Mouse (Mus musculus): ENCODE results near the gene Ocel1. TPM values are rescaled to one million over a fixed set of nuclear protein-coding genes. Genes with fewer than 3 reads are reported as not detected.

Ocel1 gene
- total RNA-seq, 2 experiments from 2014 or later: 16.6 to 19.0 TPM

GRCm38 (mm10) chr8:71406099-71407015 lies 35.3 kb downstream of the Ocel1 start:
- no peak overlapping the region for H3K27ac ChIP-seq
- no peak for DNase-seq (ENCODE audit: extremely low spot score in 1 of 2, low spot score in 2 of 2)
- peak overlapping the region; percentile 40 for H3K4me3 ChIP-seq
- intact Hi-C loops (cut with DNase I): no loop called here
- TF ChIP-seq CTCF (IDR thresholded peaks at IDR 0.05): peak; percentile 53

- intact Hi-C loops (cut with DNase I): no loop called here
- DNase-seq (ENCODE audit: extremely low spot score in 1 of 2, low spot score in 2 of 2): no peak
- TF ChIP-seq CTCF (IDR thresholded peaks at IDR 0.05): no peak
Measured at GRCm38 (mm10) chr8:71407441-71407840, 36.3 kb downstream of the Ocel1 start.

GRCm38 (mm10) chr8:71408231-71408630 lies 37.1 kb downstream of the Ocel1 start:
- H3K27ac ChIP-seq: no peak overlapping the region
- no peak for DNase-seq (ENCODE audit: extremely low spot score in 1 of 2, low spot score in 2 of 2)
- TF ChIP-seq CTCF (IDR thresholded peaks at IDR 0.05): no peak
- H3K4me3 ChIP-seq: no peak overlapping the region
- intact Hi-C loops (cut with DNase I): no loop called here

More at GRCm38 (mm10) chr8:71407441-71407840, 36.3 kb downstream of the Ocel1 start:
- H3K4me3 ChIP-seq: no peak overlapping the region
- H3K27ac ChIP-seq: no peak overlapping the region

- no peak for TF ChIP-seq CTCF (IDR thresholded peaks at IDR 0.05)
- Histone ChIP-seq H3K27ac (no peak overlapping the region), H3K4me3 (no peak overlapping the region)
- intact Hi-C loops (cut with DNase I): loop anchor here (5.0 kb wide), 1 partner anchor 1116 kb away; no protein-coding TSS in a partner anchor
- DNase-seq (ENCODE audit: extremely low spot score in 1 of 2, low spot score in 2 of 2): no peak
Measured at GRCm38 (mm10) chr8:71411535-71412273, 40.6 kb downstream of the Ocel1 start.

- intact Hi-C loops (cut with DNase I): no loop called here
- no peak overlapping the region for H3K27ac ChIP-seq
- TF ChIP-seq CTCF (IDR thresholded peaks at IDR 0.05): no peak
- DNase-seq (ENCODE audit: extremely low spot score in 1 of 2, low spot score in 2 of 2): no peak
- H3K4me3 ChIP-seq: no peak overlapping the region
Measured at GRCm38 (mm10) chr8:71422121-71422520, 51.0 kb downstream of the Ocel1 start.

Other genes with a start within 250 kb of the Ocel1 start
- gene Myo9b, start 98.6 kb upstream of the Ocel1 start, total RNA-seq (2021): 10 to 100 TPM; 34.6 to 39.7 TPM
- 10 to 100 TPM; 10.0 to 14.7 TPM for gene Haus8, start 98.4 kb upstream of the Ocel1 start, total RNA-seq (2021)
- 100 to 1,000 TPM; 110 to 113 TPM for gene Use1, start 4.5 kb upstream of the Ocel1 start, total RNA-seq (2021)
- gene Nr2f6, start 10.7 kb downstream of the Ocel1 start, total RNA-seq (2021): 10 to 100 TPM; 41.7 to 44.8 TPM
- gene Ushbp1, start 24.5 kb downstream of the Ocel1 start, total RNA-seq (2021): 1 to 10 TPM; 4.6 to 4.7 TPM
- gene Babam1, start 25.6 kb downstream of the Ocel1 start, total RNA-seq (2021): 100 to 1,000 TPM in 1 of 2 experiments, 10 to 100 TPM in 1; 97.3 to 107 TPM
- under 1 TPM; 0.35 to 0.36 TPM for gene Ankle1, start 34.7 kb downstream of the Ocel1 start, total RNA-seq (2021)
- 100 to 1,000 TPM; 302 to 335 TPM for gene Abhd8, start 92.4 kb downstream of the Ocel1 start, total RNA-seq (2021)
- gene Mrpl34, start 93.7 kb downstream of the Ocel1 start, total RNA-seq (2021): 10 to 100 TPM; 49.2 to 57.1 TPM
- gene Dda1, start 97.9 kb downstream of the Ocel1 start, total RNA-seq (2021): 10 to 100 TPM; 75.0 to 87.0 TPM
- 10 to 100 TPM; 62.5 to 64.0 TPM for gene Ano8, start 114.7 kb downstream of the Ocel1 start, total RNA-seq (2021)
- gene Gtpbp3, start 116.8 kb downstream of the Ocel1 start, total RNA-seq (2021): 10 to 100 TPM; 33.0 to 37.4 TPM
- gene Plvap, start 140.5 kb downstream of the Ocel1 start, total RNA-seq (2021): 1 to 10 TPM; 8.5 to 9.1 TPM
- gene Ccdc194, start 154.4 kb downstream of the Ocel1 start, total RNA-seq (2021): not detected
- gene Bst2, start 166.2 kb downstream of the Ocel1 start, total RNA-seq (2021): 1 to 10 TPM; 3.5 to 4.0 TPM
- 10 to 100 TPM; 37.2 to 37.6 TPM for gene Mvb12a, start 171.6 kb downstream of the Ocel1 start, total RNA-seq (2021)
- gene Tmem221, start 187.6 kb downstream of the Ocel1 start, total RNA-seq (2021): not detected
- gene Nxnl1, start 195.3 kb downstream of the Ocel1 start, total RNA-seq (2021): under 1 TPM in 1 of 2 experiments, not detected in 1; 0.11 TPM
- 100 to 1,000 TPM; 108 to 109 TPM for gene Slc27a1, start 197.6 kb downstream of the Ocel1 start, total RNA-seq (2021)
- gene Pgls, start 220.9 kb downstream of the Ocel1 start, total RNA-seq (2021): 10 to 100 TPM; 29.1 to 33.0 TPM
- 1 to 10 TPM; 3.1 to 4.0 TPM for gene Fam129c, start 226.3 kb downstream of the Ocel1 start, total RNA-seq (2021)
- gene Colgalt1, start 239.7 kb downstream of the Ocel1 start, total RNA-seq (2021): 10 to 100 TPM; 47.2 to 50.9 TPM

Data from left cerebral cortex, adult 2 months (tissue).